Mouse (Mus musculus) cerebellum, adult 2 months (tissue): Measurements from ENCODE around the gene Dok1. TPM values are rescaled to one million over a fixed set of nuclear protein-coding genes. Genes with fewer than 3 reads are reported as not detected.

Source experiments
- DNase-seq, 2 experiments: peaks; one replicate each; pipeline ENCODE4 v3.0.0; 2021
- H3K27ac ChIP-seq: fragments of 200-500 bp; 2 replicates; pipeline ENCODE4 v1.5.1; 2012; ENCODE audit warnings: low read length, control low read depth, inconsistent platforms; ENCODE audit not compliant: insufficient read depth
- H3K27me3 ChIP-seq: fragments of 200-500 bp; 2 replicates; pipeline ENCODE4 v1.6.1; 2012; ENCODE audit warnings: inconsistent platforms, mild to moderate bottlenecking, low read length, moderate library complexity; ENCODE audit not compliant: control insufficient read depth, insufficient read depth
- H3K4me1 ChIP-seq: fragments of 200-500 bp; 2 replicates; pipeline ENCODE4 v1.6.1; 2011; ENCODE audit warnings: low read length; ENCODE audit not compliant: control insufficient read depth, insufficient read depth
- H3K4me3 ChIP-seq: fragments of 200-500 bp; replicated peaks from 2 replicates; pipeline ENCODE3; 2011; ENCODE audit warnings: mild to moderate bottlenecking, low read depth, low read length, control low read depth; ENCODE audit not compliant: insufficient read depth
- CTCF ChIP-seq: fragments of 200-500 bp; IDR thresholded peaks from 2 replicates; pipeline ENCODE4 v1.5.1; 2011; ENCODE audit warnings: low read depth, mild to moderate bottlenecking, control low read depth, low read length, moderate library complexity, borderline replicate concordance; ENCODE audit not compliant: insufficient read depth
- POLR2A ChIP-seq: fragments of 200-500 bp; IDR thresholded peaks from 2 replicates; pipeline ENCODE4 v1.6.1; 2011; ENCODE audit warnings: low read length, control low read depth, borderline replicate concordance; ENCODE audit not compliant: insufficient read depth
- WGBS: fragments of 180-500 bp; shearing (Covaris S2); methylation state at CpG from one replicate; pipeline ENCODE4 v1.1.7; 2018; 5-methylcytosine and 5-hydroxymethylcytosine counted together
- polyA plus RNA-seq: library from polyadenylated mRNA; depleted of rRNA; stranded (reverse); fragments of >200 nt; gene quantifications from 2 replicates; pipeline ENCODE4 v1.2.3, GENCODE M21; 2012

Gene Dok1
- polyA plus RNA-seq, 1 experiment: 1.7 TPM

- Histone ChIP-seq H3K27ac (peak within 1 kb of the TSS; percentile 77), H3K27me3 (no peaks in the 10 kb centered on the region), H3K4me3 (peak within 1 kb of the TSS; percentile 83), H3K4me1 (peaks cover 14% of the 10 kb centered on the region)
- under 1% methylated on average over 50 of the region's 50 CpGs for WGBS
- DNase-seq: no peak
- TF ChIP-seq CTCF: peak; percentile 5; the same call in 1 of the 2 replicates
- TF ChIP-seq POLR2A: no peak
Measured at GRCm38 (mm10) chr6:83054871-83055431, 21.7 kb upstream of the Dok1 start, which contains the start of gene Htra2. Gene Htra2 (minus strand): TSS chr6:83055273.

DNA sequence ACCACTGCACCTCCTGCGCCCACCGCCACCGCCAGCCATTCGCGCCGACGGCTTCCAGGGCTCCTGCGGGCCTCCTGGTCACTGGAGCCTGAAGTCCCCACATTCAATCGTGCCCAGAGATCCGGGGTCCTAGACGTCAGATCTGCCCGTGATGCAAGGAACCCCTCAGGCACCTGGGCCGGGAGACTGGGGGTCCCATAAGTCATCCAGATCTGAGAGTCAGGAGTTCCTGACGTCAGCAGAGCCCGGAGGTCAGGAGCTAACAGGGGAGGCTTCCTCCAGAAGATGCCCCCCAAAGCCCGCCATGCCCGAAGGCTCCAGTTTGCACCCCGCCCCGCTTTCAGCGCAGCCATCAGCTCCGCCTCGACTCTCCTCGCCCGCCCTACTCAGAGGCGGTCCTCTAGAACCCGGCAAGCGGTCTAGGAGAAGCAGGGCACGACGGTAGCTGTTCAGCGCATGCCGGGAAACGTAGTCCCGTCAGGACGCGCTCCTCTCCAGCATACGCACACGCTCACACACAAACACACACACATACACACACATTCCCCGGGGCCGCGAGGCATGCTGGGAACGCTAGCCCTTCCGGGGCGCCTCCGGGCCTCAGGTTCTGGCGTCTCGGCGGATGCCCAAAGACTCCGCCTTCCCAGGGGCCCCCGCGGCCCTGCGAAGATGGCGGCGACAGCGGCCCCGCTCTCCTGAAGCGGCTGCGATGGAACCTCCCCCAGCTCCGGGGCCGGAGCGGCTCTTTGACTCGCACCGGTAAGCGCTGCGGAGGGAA is 21.0 kb upstream of the Dok1 start, which contains the start of gene Aup1:
Gene Aup1, plus strand, starts transcription at position 448 of the 778 bp plus-strand sequence.
- peak within 1 kb of the TSS; percentile 77 for H3K27ac ChIP-seq
- H3K27me3 ChIP-seq: no peaks in the 10 kb centered on the region
- H3K4me3 ChIP-seq: peak within 1 kb of the TSS; percentile 83
- H3K4me1 ChIP-seq: peaks cover 14% of the 10 kb centered on the region
- TF ChIP-seq POLR2A (peak; percentile 70; the same call in 1 of the 2 replicates), CTCF (no peak)
- under 1% methylated on average over 64 of the region's 64 CpGs for WGBS
- DNase-seq: peak; percentile 96 to 97

- Histone ChIP-seq H3K4me3 (peak overlapping the region; percentile 83), H3K27me3 (no peaks in the 10 kb centered on the region), H3K4me1 (peaks cover 14% of the 10 kb centered on the region), H3K27ac (peak overlapping the region; percentile 52; the same call in 1 of the 2 replicates)
- TF ChIP-seq CTCF: no peak
- TF ChIP-seq POLR2A: no peak
- DNase-seq: peak in 1 of 2 experiments; percentile 38
- 3% methylated on average over 26 of the region's 26 CpGs for WGBS
Measured at GRCm38 (mm10) chr6:83053136-83053960, 20.1 kb upstream of the Dok1 start.

GRCm38 (mm10) chr6:83049367-83049766 is 16.1 kb upstream of the Dok1 start:
- TF ChIP-seq CTCF: no peak
- no peak for TF ChIP-seq POLR2A
- no peak for DNase-seq
- Histone ChIP-seq H3K27me3 (no peaks in the 10 kb centered on the region), H3K4me1 (peaks cover 7% of the 10 kb centered on the region), H3K27ac (no peak overlapping the region), H3K4me3 (no peak overlapping the region)
- WGBS: 74% methylated on average over 10 of the region's 10 CpGs

- Histone ChIP-seq H3K4me3 (no peak overlapping the region), H3K27me3 (no peaks in the 10 kb centered on the region), H3K27ac (no peak overlapping the region), H3K4me1 (no peaks in the 10 kb centered on the region)
- no peak for DNase-seq
- no peak for TF ChIP-seq CTCF
- no peak for TF ChIP-seq POLR2A
- 62% methylated on average over 9 of the region's 9 CpGs for WGBS
Measured at GRCm38 (mm10) chr6:83044742-83045141, 11.5 kb upstream of the Dok1 start.

DNA sequence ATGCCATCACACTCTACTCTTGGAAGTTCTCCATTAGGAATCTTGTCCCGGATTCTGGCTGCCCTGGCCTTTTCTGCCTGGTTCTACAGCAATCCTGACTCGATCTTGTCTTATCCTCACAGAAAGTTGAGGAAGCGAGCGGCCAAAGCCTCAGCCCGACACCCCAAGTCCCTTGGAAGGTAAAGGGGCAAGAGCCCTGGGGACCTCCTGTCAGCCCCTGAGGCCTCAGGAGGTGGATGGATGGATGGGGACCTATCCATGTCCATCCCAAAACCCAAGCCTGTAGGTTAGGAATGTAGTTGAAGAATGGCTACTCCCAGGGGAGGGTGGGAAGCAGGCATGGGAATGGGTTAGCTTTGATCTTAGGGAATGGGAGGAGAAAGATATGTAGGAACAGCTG is 10.7 kb upstream of the Dok1 start:
- TF ChIP-seq CTCF: no peak
- no peak for TF ChIP-seq POLR2A
- Histone ChIP-seq H3K27ac (no peak overlapping the region), H3K27me3 (no peaks in the 10 kb centered on the region), H3K4me3 (no peak overlapping the region), H3K4me1 (no peaks in the 10 kb centered on the region)
- DNase-seq: no peak
- WGBS: 88% methylated on average over 5 of the region's 5 CpGs

DNA sequence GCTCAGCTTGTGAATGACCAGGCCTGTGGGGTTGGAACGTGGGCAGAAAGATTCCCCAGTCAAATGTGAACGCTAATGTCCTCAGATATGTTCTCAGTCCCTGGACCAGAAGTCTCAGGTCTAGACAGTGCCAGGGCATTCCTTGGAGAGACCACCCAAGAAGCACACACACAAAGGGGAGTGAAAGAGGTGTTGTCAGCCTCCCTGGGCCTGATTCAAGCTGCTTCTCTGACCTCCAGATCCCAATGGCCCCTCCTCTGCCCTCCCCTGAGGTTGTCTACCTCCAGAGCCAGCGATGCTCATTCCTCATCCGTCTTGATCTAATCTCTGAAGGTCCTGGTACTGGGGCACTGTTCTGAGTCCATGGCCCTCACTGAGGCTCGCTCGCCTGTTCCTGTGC is 10.3 kb upstream of the Dok1 start:
- TF ChIP-seq CTCF (no peak), POLR2A (no peak)
- DNase-seq: no peak
- H3K4me3 ChIP-seq: no peak overlapping the region
- WGBS: 58% methylated on average over 6 of the region's 6 CpGs
- H3K27me3 ChIP-seq: no peaks in the 10 kb centered on the region
- H3K4me1 ChIP-seq: no peaks in the 10 kb centered on the region
- no peak overlapping the region for H3K27ac ChIP-seq
